Mouse (Mus musculus): ENCODE results near the gene Nrxn1. TPM values are rescaled to one million over a fixed set of nuclear protein-coding genes. Genes with fewer than 3 reads are reported as not detected.

The Nrxn1 gene
- polyA plus RNA-seq, 1 experiment: not detected

DNA sequence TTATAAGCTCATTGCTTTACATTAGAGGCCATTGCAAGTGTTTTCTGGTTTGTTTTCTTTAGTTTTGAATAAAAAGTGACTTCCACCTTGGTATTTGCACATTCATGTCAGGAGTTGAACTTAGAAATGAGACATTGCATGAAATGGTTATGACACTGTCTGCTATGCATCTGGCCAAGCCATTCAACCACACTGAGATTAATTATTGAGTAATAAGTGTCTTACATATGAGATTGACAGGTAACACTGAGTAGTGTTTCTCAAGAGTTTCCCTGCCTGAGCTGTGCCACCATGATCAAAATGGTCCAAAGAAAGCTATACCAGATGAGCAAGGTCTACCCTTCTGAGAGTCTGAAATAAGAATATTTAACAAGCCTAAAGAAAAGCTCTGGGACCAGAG is 92.5 kb downstream of the Nrxn1 start:
- TF ChIP-seq GATA1 (IDR thresholded peaks at IDR 0.05; ENCODE audit: low read length): no peak

DNA sequence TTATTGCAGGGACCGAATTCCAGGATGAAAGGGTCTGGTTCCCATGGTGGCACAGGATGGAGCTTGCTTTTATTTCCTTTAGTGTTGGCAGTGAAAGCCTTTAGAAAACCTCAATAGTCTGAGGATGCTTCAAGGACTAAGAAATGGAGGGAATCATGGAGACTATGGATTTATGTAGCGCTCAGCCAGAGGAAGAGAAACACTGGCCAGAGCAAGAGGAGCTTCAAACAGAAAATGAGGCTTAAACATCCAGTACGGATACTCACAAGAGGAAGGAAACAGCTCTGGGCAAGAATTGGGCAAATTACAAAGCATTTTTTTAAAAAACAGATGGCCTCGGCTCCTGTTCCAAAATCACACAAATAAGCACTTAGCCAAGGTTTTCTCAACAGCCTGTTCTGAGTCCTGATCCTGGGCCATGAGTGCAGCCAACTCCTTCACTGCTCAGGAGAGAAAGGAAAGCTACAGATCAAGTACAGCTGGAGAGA is 93.2 kb downstream of the Nrxn1 start:
- TF ChIP-seq GATA1 (IDR thresholded peaks at IDR 0.05; ENCODE audit: low read length): no peak

DNA sequence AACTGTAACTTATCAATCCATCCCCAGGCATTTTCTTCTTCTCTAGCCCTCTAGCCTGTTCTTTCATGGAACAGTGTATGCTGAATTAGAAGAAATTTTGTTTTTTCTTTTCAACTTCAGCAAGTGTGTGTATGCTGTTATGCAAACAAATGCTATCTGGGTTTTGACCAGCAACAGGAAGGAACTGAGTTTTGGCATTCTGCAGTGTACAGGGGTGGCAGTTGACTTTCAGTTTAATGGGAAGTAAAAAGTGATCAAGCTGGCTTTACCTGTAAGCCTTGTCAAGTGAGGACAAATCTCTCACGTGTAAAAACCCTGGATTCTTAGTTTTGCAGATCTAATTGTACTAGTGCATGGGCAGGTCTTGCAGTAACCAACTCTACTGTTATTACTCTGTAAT is 95.2 kb downstream of the Nrxn1 start:
- no peak for TF ChIP-seq GATA1 (IDR thresholded peaks at IDR 0.05; ENCODE audit: low read length)

DNA sequence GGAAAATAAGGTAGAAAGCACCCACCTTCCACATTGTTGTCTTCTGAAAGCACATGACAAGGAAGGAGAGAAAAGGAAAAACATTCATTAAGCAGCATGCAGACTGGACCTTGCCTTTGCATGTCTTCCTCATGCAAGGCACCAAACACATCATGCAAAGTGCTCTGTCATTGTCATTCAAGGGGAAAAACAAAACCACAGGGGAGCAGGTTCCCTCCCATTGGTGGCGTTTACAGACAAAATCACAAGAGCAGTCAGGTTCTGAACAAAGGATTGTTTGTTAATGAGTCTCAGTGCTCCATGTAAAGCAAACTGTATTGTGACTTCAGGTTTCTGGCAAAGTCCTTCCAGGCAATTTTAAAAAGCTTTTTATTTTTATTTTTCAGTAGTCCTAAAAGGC is 97.4 kb downstream of the Nrxn1 start:
- TF ChIP-seq GATA1 (IDR thresholded peaks at IDR 0.05; ENCODE audit: low read length): no peak

DNA sequence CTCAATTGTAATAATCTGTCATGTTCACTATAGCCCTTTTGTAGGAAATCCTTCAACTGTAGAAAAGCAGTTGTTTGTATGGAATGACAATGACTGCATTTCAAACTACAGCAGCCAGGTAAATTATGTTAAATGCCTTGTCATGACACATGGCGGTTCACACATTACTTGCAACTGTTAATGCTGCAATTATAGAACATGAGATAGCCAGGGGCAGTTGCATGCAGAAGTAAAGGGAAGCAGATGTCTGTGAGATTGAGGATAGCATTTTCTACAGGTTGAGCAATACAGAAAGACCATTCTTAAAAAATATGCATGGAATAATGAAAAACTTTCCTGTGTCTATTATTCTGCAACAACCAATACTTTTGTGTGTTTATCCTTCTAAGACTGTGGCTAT is 98.6 kb downstream of the Nrxn1 start:
- TF ChIP-seq GATA1 (IDR thresholded peaks at IDR 0.05; ENCODE audit: low read length): no peak

DNA sequence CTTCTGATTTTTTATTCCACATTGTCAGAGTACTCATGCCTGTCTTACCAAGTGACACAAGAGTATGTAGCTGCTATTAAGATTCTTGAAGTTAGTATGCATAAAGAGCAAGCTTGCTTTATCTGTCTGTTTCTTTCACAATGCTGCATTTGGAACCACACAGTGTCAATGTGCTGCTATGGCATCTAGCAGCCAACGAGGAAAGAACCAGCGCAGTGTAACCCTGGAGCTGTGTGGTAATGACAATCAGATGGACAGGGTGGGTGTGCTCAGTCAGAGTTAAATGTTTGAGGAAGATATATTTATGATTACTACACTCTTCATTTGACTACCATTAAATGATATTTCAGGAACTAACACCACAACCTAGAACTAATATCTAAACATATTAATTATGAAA is 102.1 kb downstream of the Nrxn1 start:
- no peak for TF ChIP-seq GATA1 (IDR thresholded peaks at IDR 0.05; ENCODE audit: low read length)

DNA sequence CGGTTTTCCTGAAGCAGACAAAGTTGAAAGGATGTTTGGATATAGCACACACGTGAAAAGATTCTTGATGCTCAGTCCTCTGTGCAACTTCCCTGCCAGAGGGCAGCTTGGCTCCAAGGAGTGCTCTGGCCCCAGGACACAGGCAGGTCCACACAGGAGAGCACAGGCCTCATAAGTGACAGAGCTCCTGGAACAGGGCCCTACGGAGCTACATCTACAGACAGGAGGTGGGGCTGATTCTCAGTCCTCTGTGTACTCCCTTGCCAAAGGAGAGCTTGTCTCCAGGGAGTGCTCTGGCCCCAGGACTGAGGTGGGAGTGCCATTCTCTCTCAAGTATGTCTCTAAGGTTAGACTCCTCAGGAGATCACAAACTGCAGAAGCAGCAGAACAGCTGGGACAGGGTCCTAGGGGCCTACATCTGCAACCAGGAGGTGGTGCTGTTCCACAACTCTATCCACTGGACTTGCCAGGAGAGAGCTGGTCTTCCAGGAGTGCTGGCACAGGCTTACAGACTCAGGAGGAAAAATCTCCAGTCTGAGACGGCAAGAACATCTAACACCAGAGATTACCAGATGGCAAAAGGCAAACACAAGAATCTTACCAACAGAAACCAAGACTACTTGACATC is 129.9 kb downstream of the Nrxn1 start:
- TF ChIP-seq GATA1 (IDR thresholded peaks at IDR 0.05; ENCODE audit: low read length): no peak

DNA sequence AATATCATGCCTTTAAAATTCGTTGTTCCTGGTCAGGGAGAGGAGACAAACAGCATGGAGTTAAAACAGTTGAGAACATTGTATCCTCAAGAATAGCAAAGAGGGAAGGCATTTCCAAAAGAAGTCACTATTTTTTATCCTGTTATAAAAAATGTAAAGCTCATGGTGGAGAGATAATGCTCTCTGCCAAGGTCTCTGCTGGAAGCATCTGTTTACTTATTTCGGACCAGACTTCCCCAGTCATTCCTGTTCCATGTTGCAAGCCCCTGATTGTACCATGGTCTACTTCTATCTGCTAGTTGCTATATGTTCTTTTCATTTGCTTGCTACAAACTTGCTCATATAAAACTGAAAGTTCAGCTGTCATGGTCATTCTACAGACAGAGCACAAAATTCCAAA is 137.7 kb downstream of the Nrxn1 start:
- TF ChIP-seq GATA1 (IDR thresholded peaks at IDR 0.05; ENCODE audit: low read length): no peak

DNA sequence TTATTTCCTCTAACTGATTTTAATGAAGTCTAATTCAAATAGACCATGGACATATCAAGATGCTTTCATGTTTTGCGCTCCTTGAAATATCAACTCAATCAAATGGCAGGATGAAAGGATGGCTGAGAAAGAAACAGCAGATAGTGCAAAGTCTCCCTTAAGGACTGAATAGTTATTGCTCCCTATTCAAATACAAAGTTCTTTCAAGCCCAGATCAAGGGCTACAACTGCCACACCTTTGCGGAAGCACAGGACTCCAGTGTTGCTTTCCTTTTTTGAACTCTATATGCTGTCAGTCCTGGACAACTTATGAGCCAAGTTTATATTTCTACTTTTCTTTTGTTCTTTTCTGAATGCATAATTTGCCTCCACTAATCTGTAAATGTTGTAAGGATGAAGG is 157.9 kb downstream of the Nrxn1 start:
- TF ChIP-seq GATA1 (IDR thresholded peaks at IDR 0.05; ENCODE audit: low read length): no peak

DNA sequence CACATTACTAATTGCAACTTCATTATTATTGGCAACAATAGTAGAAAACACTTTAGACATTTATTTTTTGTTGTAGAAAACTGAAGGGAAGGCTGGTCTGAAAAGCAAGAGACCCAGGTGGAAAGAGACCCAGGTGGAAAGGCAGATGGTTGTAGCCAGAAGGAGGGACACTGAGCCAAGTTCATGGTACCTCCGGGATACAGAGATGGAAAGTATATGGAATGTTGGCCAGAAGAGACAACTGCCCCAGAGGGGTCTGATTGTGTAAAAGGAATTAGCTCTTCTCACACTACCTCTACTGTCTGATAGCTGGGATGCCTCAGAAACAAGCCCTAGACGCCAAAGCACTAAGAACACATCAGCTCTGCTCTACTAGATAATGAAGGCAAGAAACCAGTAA is 179.6 kb downstream of the Nrxn1 start:
- TF ChIP-seq GATA1 (IDR thresholded peaks at IDR 0.05; ENCODE audit: low read length): no peak

DNA sequence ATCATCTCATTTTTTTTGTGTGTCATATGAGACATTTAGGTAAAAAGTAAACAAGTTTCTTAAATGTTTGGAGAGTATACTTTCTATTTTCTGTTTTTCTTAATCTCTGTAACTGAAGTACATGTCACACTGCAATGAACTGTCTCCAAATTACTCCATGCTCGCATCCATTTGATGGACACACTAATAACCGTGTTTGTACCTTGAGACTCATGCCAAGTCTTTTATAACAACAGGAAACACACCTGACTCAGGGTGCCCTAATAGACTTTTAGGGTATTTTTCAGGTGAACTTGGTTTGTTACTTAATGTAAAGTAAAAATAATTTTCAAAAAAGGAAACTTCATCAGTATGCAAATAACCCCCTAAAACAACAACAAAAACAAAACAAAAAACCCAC is 180.1 kb downstream of the Nrxn1 start:
- no peak for TF ChIP-seq GATA1 (IDR thresholded peaks at IDR 0.05; ENCODE audit: low read length)

DNA sequence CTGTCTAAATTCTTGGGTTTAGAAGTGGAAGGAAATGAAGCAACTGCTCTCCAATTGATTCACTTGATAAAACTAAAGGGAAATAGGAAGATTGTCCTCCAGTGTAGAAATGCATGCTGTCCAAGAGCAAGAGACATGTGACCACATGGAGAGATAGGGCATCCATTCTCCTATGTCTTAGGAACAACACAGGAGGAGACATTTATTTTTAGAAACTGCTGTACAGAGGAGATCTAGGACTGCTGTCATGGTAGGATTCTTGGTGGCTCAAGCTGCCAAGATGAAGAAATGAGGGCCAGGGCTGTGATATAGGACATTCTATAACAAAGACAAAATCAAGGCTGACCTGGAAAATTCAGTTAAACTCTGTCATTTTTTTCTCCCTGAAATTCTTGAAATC is 180.5 kb downstream of the Nrxn1 start:
- TF ChIP-seq GATA1 (IDR thresholded peaks at IDR 0.05; ENCODE audit: low read length): no peak

DNA sequence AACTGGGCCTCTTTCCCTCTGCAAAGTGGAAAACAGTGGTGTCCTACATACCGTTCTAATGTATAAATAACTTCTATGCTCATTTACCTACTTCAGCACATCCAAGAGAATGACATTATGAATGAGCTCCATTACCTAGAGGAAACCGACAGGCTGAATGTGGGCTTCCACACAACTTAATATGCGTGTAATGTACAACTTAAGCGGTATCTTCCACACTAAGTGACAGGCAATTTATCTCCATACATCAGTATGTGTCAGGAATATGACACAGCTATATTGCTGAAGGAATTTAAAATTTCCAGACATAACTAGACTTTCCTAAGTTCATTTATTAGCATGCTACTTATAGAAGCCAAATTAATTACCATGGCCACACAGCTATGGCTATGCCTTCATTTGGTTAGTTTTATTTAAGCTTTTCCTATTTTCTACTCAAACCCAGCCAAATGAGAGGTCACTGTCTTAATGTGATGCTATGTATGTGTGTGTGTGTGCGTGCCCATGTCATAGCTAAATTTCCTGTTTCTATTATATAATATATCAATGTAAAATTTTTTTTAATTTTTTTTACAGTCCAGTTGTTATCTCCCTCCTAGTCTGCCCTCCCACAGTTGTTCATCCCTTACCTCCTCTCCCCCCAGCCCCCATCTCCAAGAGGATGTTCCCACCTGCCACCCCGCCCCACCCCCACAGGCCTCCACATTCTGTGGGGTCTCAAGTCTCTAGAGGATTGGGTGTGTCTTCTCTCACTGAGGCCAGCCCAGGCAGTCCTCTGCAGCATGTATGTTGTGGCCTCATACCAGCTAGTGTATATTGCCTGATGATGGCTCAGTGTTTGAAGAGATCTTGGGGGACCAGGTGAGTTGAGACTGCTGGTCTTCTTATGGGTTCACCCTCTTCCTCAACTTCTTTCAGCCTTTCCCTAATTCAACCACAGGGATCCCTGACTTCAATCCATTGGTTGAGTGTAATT is 186.5 kb downstream of the Nrxn1 start:
- TF ChIP-seq GATA1 (IDR thresholded peaks at IDR 0.05; ENCODE audit: low read length): no peak

DNA sequence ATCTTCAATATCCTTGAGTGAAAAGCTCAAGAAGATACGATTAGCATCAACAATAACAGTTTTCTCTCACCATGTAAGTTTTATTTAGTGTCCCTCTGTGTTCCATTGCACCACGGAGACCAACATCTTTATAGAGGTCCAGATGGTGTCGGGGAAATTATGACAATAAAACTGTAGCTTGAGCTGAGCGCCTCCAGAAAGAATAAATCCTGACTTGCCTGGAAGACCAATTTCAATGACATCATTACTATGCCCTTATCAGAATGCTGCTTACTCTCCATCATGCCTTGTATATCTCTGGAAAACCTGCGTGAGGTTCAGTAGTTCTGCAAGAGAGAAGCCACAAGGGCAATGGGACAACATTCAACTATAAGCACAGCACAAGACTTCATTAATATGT is 187.7 kb downstream of the Nrxn1 start:
- no peak for TF ChIP-seq GATA1 (IDR thresholded peaks at IDR 0.05; ENCODE audit: low read length)

DNA sequence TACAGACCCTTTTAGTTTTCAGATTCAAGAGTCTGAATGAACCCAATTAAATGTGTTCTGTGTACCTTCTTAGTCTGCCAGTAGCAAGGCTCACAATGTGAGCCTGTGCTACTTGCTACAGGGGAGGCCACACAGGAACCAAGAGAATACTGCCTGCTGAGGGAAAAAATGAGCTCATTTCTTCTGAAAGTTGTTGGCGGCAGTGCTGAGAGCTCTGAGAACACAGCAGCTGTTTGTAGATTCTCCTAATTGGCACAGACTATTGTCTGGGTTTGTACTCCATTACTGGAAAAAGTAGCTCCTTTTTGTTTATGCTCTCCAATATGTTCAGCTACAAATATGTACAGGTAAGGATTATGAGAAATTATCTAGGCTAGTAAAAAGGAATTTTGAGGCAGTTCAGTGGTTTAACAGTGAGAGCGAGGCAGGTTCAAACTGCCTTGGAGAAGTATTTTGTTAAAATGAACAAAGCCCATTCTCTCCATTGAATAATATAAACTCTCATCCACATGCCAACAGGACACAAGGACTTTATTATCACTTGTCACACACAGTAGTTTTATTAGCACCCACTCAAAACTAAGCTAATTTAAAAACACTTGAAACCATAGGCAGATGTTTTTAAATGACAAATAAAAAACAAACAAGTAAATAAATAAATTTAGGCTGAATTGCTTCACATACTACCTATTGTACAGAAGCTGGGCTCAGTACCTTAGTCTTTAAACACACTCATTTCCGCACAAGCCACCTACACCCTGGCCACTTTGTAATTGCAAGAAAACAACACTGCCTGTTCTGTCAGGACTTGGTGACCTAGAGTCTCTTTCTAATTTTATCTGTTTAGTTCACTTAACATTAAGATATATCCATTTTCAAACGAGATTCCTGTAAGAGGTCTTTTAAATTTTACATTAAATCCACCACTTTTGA is 200.3 kb downstream of the Nrxn1 start:
- no peak for TF ChIP-seq GATA1 (IDR thresholded peaks at IDR 0.05; ENCODE audit: low read length)

DNA sequence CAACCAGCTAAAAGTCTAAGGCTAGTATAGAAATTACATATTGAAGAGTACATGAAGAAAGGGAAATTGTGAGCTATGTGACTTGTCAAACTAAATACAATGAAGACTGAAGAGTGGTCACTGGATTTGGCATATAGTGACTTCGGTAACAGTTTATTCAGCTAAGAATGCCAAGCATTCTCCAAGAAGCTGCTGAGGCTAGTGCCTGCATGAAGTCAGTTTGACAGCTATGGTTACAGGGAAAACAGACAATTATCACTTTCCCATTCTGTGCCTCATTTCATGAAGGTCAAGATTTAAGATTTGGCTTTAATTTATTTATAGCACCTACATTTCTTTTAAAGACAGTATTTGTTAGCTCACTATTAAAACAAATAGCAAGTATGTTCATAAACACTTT is 201.2 kb downstream of the Nrxn1 start:
- no peak for TF ChIP-seq GATA1 (IDR thresholded peaks at IDR 0.05; ENCODE audit: low read length)
